ENCODE assay signal across 11 mouse cellular contexts in genomic region chr10:93830931-93831729, GRCm38 (mm10). TPM values are rescaled to one million over a fixed set of nuclear protein-coding genes. Genes with fewer than 3 reads are reported as not detected.
A peak's percentile ranks its signal among the peaks of the same experiment; 100 is the strongest.
DNase-seq lines count a peak whose midpoint lies in the region; ATAC-seq and TF ChIP-seq lines count a peak whose summit lies in the region.
"Had no signal": no experiment of that assay in that cellular context is flagged by ENCODE, and none has a peak within 500 bp of the region (broad histone marks: within the 10 kb centered on the region; RNA-seq: fewer than 3 reads in every experiment).

TSS of gene Usp44 (plus strand) at chr10:93831555.

- DNase-seq in lung, adult 2 months: no peak
- no peak for DNase-seq in lung, postnatal 36 days
- DNase-seq in embryo, embryonic 9.5 days (ENCODE audit: extremely low spot score): peak; percentile 40
- DNase-seq in midbrain, embryonic 14.5 days: peak; percentile 31
- no peak for DNase-seq in spleen, adult 12 weeks (ENCODE audit: low spot score)
- DNase-seq in adrenal gland, adult 18-20 months (ENCODE audit: low spot score in 2 of 2): no peak
- no peak for DNase-seq in right cerebral cortex, adult 2 months (ENCODE audit: low spot score in 2 of 2)
- DNase-seq: cerebellum, adult 8-10 months had no signal

- TF ChIP-seq CTCF in lung, adult 2 months (IDR thresholded peaks at IDR 0.05; ENCODE audit: insufficient read depth, low read length): no peak

- TF ChIP-seq POLR2A in lung, adult 2 months (IDR thresholded peaks at IDR 0.05; ENCODE audit: borderline replicate concordance, extremely low read depth, low read depth, low read length): no peak

- peak within 1 kb of the TSS; percentile 13 for H3K4me3 ChIP-seq in lung, adult 2 months (replicated peaks; ENCODE audit: extremely low read depth, low read depth, low read length)
- H3K4me3 ChIP-seq in hindbrain, embryonic 12.5 days: no peak within 1 kb of the TSS
- no peak within 1 kb of the TSS for H3K4me3 ChIP-seq in midbrain, embryonic 14.5 days (replicated peaks; ENCODE audit: low read depth, low read length)
- H3K4me3 ChIP-seq: hindbrain, embryonic 15.5 days had no signal

- H3K27me3 ChIP-seq in hindbrain, embryonic 12.5 days: peaks cover 22% of the 10 kb centered on the region
- H3K27me3 ChIP-seq in midbrain, embryonic 14.5 days (ENCODE audit: control insufficient read depth, insufficient read depth, low read length): peaks cover 34% of the 10 kb centered on the region

- H3K4me1 ChIP-seq in lung, adult 2 months (ENCODE audit: control insufficient read depth, insufficient read depth, low read length): peaks cover 4% of the 10 kb centered on the region; the same call in 1 of the 2 replicates
- H3K4me1 ChIP-seq in hindbrain, embryonic 12.5 days: peaks cover 8% of the 10 kb centered on the region; the same call in 1 of the 2 replicates
- H3K4me1 ChIP-seq in midbrain, embryonic 14.5 days (ENCODE audit: control insufficient read depth, insufficient read depth, low read length): no peaks in the 10 kb centered on the region

- no peaks in the 10 kb centered on the region for H3K9me3 ChIP-seq in hindbrain, embryonic 12.5 days (replicated peaks)
- no peaks in the 10 kb centered on the region for H3K9me3 ChIP-seq in midbrain, embryonic 14.5 days (ENCODE audit: control insufficient read depth, low read length)
- H3K9me3 ChIP-seq: hindbrain, embryonic 15.5 days had no signal

- WGBS in lung, adult 2 months: 34% methylated on average over 22 of the region's 22 CpGs
- 8% methylated on average over 22 of the region's 22 CpGs for WGBS in hindbrain, embryonic 12.5 days
- 11% methylated on average over 22 of the region's 22 CpGs for WGBS in midbrain, embryonic 14.5 days

- H3K4me2 ChIP-seq in hindbrain, embryonic 12.5 days (replicated peaks): peak within 1 kb of the TSS; percentile 27; the same call in 1 of the 2 replicates
- H3K4me2 ChIP-seq in midbrain, embryonic 14.5 days (ENCODE audit: low read length): 0 out of 2 replicates have a peak within 1 kb of the TSS, but pooled peaks have one; percentile 5
- H3K4me2 ChIP-seq: hindbrain, embryonic 15.5 days had no signal

- H3K27ac ChIP-seq in hindbrain, embryonic 12.5 days: no peak within 1 kb of the TSS
- H3K27ac ChIP-seq in midbrain, embryonic 14.5 days (replicated peaks; ENCODE audit: low read depth, low read length): no peak within 1 kb of the TSS
- H3K27ac ChIP-seq: hindbrain, embryonic 15.5 days had no signal

- no peak for ATAC-seq in hindbrain, embryonic 12.5 days (ENCODE audit: low FRiP score)
- no peak for ATAC-seq in midbrain, embryonic 14.5 days (ENCODE audit: low FRiP score, low TSS enrichment)

- no peak within 1 kb of the TSS for H3K9ac ChIP-seq in hindbrain, embryonic 12.5 days
- no peak within 1 kb of the TSS for H3K9ac ChIP-seq in midbrain, embryonic 14.5 days (replicated peaks; ENCODE audit: low read length)
- H3K9ac ChIP-seq: hindbrain, embryonic 15.5 days had no signal

- H3K36me3 ChIP-seq in hindbrain, embryonic 12.5 days: no peaks in the 10 kb centered on the region
- H3K36me3 ChIP-seq in midbrain, embryonic 14.5 days (ENCODE audit: control insufficient read depth, insufficient read depth, low read length): no peaks in the 10 kb centered on the region
- H3K36me3 ChIP-seq: hindbrain, embryonic 15.5 days had no signal

RNA-seq across cellular contexts. Expression of gene Usp44, which starts in this region (rescaled TPM):
- polyA plus RNA-seq in lung, adult 2 months (2012; rRNA removed): 0.24 and 0.37 TPM in 2 replicates
- 2.9 and 3.0 TPM in 2 replicates for polyA plus RNA-seq in hindbrain, embryonic 12.5 days (2016; fragmentation: Nextera tagmentation; extraction: Ambion mirVana)
- 0.26 and 0.84 TPM in 2 replicates for polyA plus RNA-seq in midbrain, embryonic 14.5 days (2014; fragmentation: Nextera tagmentation; extraction: Ambion mirVana)
- total RNA-seq in adrenal gland, adult 18-20 months (2021): not detected
- total RNA-seq: liver, adult 2 months had no signal
- polyA plus RNA-seq: liver, adult 2 months had no signal

Comparison
In these comparisons a context has a peak if more than half of its experiments do, and no peak if none do; other contexts are left out.
1. Peak in DNase-seq and H3K4me2 ChIP-seq in midbrain, embryonic 14.5 days; RNA of the gene not detected or under 1 TPM.